Mouse (Mus musculus): ENCODE data around the gene Ipo13. TPM values are rescaled to one million over a fixed set of nuclear protein-coding genes. Genes with fewer than 3 reads are reported as not detected.

Gene Ipo13
- polyA plus RNA-seq, 1 experiment, result 62.2 TPM

- TF ChIP-seq E2F4 (IDR thresholded peaks at IDR 0.05; ENCODE audit: insufficient read depth) (peak; percentile 50), MYOG (IDR thresholded peaks at IDR 0.05; ENCODE audit: control insufficient read depth in 1 of 3, insufficient read depth in 1 of 3, insufficient read length in 2 of 3, low read depth in 2 of 3) (no peak), MYOD1 (IDR thresholded peaks at IDR 0.05; ENCODE audit: control insufficient read depth in 1 of 3, insufficient read length in 2 of 3, low read depth in 2 of 3) (no peak), POLR2AphosphoS2 (IDR thresholded peaks at IDR 0.05; ENCODE audit: insufficient read length, low read depth) (no peak)
- H3K4me2 ChIP-seq (ENCODE audit: low read depth), result peak within 1 kb of the TSS; percentile 68
- peaks cover 3% of the 10 kb centered on the region for H3K79me2 ChIP-seq (ENCODE audit: control insufficient read depth, insufficient read depth)
- no peak within 1 kb of the TSS for H3ac ChIP-seq (ENCODE audit: control insufficient read depth, insufficient read length)
- H3K4me3 ChIP-seq, result peak within 1 kb of the TSS; percentile 40
- H3K27me3 ChIP-seq (ENCODE audit: control insufficient read depth, insufficient read depth, insufficient read length), result no peaks in the 10 kb centered on the region
- peaks cover 8% of the 10 kb centered on the region for H3K36me3 ChIP-seq (ENCODE audit: control insufficient read depth, insufficient read depth)
Measured at GRCm38 (mm10) chr4:117891738-117892161, 23.0 kb downstream of the Ipo13 start, which contains the start of gene Dph2. Dph2 (minus strand) TSS chr4:117892032.

- Histone ChIP-seq H3K4me3 (peak overlapping the region; percentile 40), H3K4me2 (ENCODE audit: low read depth) (peak overlapping the region; percentile 68), H3ac (ENCODE audit: control insufficient read depth, insufficient read length) (no peak overlapping the region), H3K27me3 (ENCODE audit: control insufficient read depth, insufficient read depth, insufficient read length) (no peaks in the 10 kb centered on the region), H3K79me2 (ENCODE audit: control insufficient read depth, insufficient read depth) (peaks cover 11% of the 10 kb centered on the region), H3K36me3 (ENCODE audit: control insufficient read depth, insufficient read depth) (peaks cover 2% of the 10 kb centered on the region)
- TF ChIP-seq MYOG (IDR thresholded peaks at IDR 0.05; ENCODE audit: control insufficient read depth in 1 of 3, insufficient read depth in 1 of 3, insufficient read length in 2 of 3, low read depth in 2 of 3), result no peak
- no peak for TF ChIP-seq MYOD1 (IDR thresholded peaks at IDR 0.05; ENCODE audit: control insufficient read depth in 1 of 3, insufficient read length in 2 of 3, low read depth in 2 of 3)
- no peak for TF ChIP-seq SRF (IDR thresholded peaks at IDR 0.05; ENCODE audit: control insufficient read depth, insufficient read length, low read depth)
- no peak for TF ChIP-seq E2F4 (IDR thresholded peaks at IDR 0.05; ENCODE audit: insufficient read depth)
- no peak for TF ChIP-seq TCF12 (IDR thresholded peaks at IDR 0.05; ENCODE audit: insufficient read depth, poor library complexity, severe bottlenecking)
- no peak for TF ChIP-seq MAX (IDR thresholded peaks at IDR 0.05; ENCODE audit: low read depth)
- no peak for TF ChIP-seq POLR2AphosphoS2 (IDR thresholded peaks at IDR 0.05; ENCODE audit: insufficient read length, low read depth)
- TF ChIP-seq CEBPB (IDR thresholded peaks at IDR 0.05; ENCODE audit: insufficient read depth, poor library complexity, severe bottlenecking), result no peak
- TF ChIP-seq USF1 (IDR thresholded peaks at IDR 0.05; ENCODE audit: low read depth), result no peak
Measured at GRCm38 (mm10) chr4:117890750-117891149, 24.0 kb downstream of the Ipo13 start.

GRCm38 (mm10) chr4:117890031-117890430 is 24.8 kb downstream of the Ipo13 start:
- Histone ChIP-seq H3ac (ENCODE audit: control insufficient read depth, insufficient read length) (no peak overlapping the region), H3K36me3 (ENCODE audit: control insufficient read depth, insufficient read depth) (peaks cover under 1% of the 10 kb centered on the region)
- TF ChIP-seq CEBPB (IDR thresholded peaks at IDR 0.05; ENCODE audit: insufficient read depth, poor library complexity, severe bottlenecking) (no peak), POLR2A (IDR thresholded peaks at IDR 0.05; ENCODE audit: insufficient read length, low read depth) (no peak), POLR2AphosphoS2 (IDR thresholded peaks at IDR 0.05; ENCODE audit: insufficient read length, low read depth) (no peak), MYOD1 (IDR thresholded peaks at IDR 0.05; ENCODE audit: control insufficient read depth in 1 of 3, insufficient read length in 2 of 3, low read depth in 2 of 3) (no peak), E2F4 (IDR thresholded peaks at IDR 0.05; ENCODE audit: insufficient read depth) (no peak), USF1 (IDR thresholded peaks at IDR 0.05; ENCODE audit: low read depth) (no peak), REST (IDR thresholded peaks at IDR 0.05; ENCODE audit: insufficient read depth, insufficient read length) (no peak), MAX (IDR thresholded peaks at IDR 0.05; ENCODE audit: low read depth) (no peak), SRF (IDR thresholded peaks at IDR 0.05; ENCODE audit: control insufficient read depth, insufficient read length, low read depth) (no peak), TCF12 (IDR thresholded peaks at IDR 0.05; ENCODE audit: insufficient read depth, poor library complexity, severe bottlenecking) (no peak), TCF3 (IDR thresholded peaks at IDR 0.05; ENCODE audit: insufficient read length, low read depth) (no peak), MYOG (IDR thresholded peaks at IDR 0.05; ENCODE audit: control insufficient read depth in 1 of 3, insufficient read depth in 1 of 3, insufficient read length in 2 of 3, low read depth in 2 of 3) (no peak)

GRCm38 (mm10) chr4:117889471-117889870 is 25.3 kb downstream of the Ipo13 start:
- H3K4me2 ChIP-seq (ENCODE audit: low read depth), result no peak overlapping the region
- no peak for TF ChIP-seq TCF12 (IDR thresholded peaks at IDR 0.05; ENCODE audit: insufficient read depth, poor library complexity, severe bottlenecking)

More at GRCm38 (mm10) chr4:117890031-117890430, 24.8 kb downstream of the Ipo13 start:
- Histone ChIP-seq H3K4me3 (no peak overlapping the region), H3K27me3 (ENCODE audit: control insufficient read depth, insufficient read depth, insufficient read length) (no peaks in the 10 kb centered on the region), H3K4me2 (ENCODE audit: low read depth) (no peak overlapping the region), H3K79me2 (ENCODE audit: control insufficient read depth, insufficient read depth) (peaks cover 14% of the 10 kb centered on the region)

GRCm38 (mm10) chr4:117887920-117888319 is 26.9 kb downstream of the Ipo13 start:
- Histone ChIP-seq H3K4me2 (ENCODE audit: low read depth) (peak overlapping the region; percentile 96), H3ac (ENCODE audit: control insufficient read depth, insufficient read length) (no peak overlapping the region), H3K27me3 (ENCODE audit: control insufficient read depth, insufficient read depth, insufficient read length) (no peaks in the 10 kb centered on the region), H3K79me2 (ENCODE audit: control insufficient read depth, insufficient read depth) (peaks cover 24% of the 10 kb centered on the region), H3K4me3 (peak overlapping the region; percentile 66), H3K36me3 (ENCODE audit: control insufficient read depth, insufficient read depth) (peaks cover 6% of the 10 kb centered on the region)
- TF ChIP-seq REST (IDR thresholded peaks at IDR 0.05; ENCODE audit: insufficient read depth, insufficient read length), result no peak

More at GRCm38 (mm10) chr4:117889471-117889870, 25.3 kb downstream of the Ipo13 start:
- H3ac ChIP-seq (ENCODE audit: control insufficient read depth, insufficient read length), result no peak overlapping the region
- peaks cover 6% of the 10 kb centered on the region for H3K36me3 ChIP-seq (ENCODE audit: control insufficient read depth, insufficient read depth)
- H3K4me3 ChIP-seq, result no peak overlapping the region
- H3K79me2 ChIP-seq (ENCODE audit: control insufficient read depth, insufficient read depth), result peaks cover 17% of the 10 kb centered on the region
- H3K27me3 ChIP-seq (ENCODE audit: control insufficient read depth, insufficient read depth, insufficient read length), result no peaks in the 10 kb centered on the region

Measured in myocyte (in vitro differentiated cells).